11 mouse cellular contexts compared by ENCODE assay signal in genomic region chr5:97641646-97642045, GRCm38 (mm10).
DNase-seq lines count a peak whose midpoint lies in the region; TF ChIP-seq lines count a peak whose summit lies in the region.
"Had no signal": no experiment of that assay in that cellular context is flagged by ENCODE, and none has a peak within 500 bp of the region (broad histone marks: within the 10 kb centered on the region; RNA-seq: fewer than 3 reads in every experiment).

No protein-coding gene starts in this region.

- intact Hi-C loops in left cerebral cortex, adult 2 months (cut with DNase I), result loop anchor here (1.0 to 10.0 kb wide), 3 partner anchors 211 to 543 kb away; no protein-coding TSS in a partner anchor

- DNase-seq in cerebellum, postnatal 10 days, result peak; percentile 62 to 73
- DNase-seq in frontal cortex, postnatal 14 days (ENCODE audit: low spot score in 2 of 2), result peak; percentile 50 to 52
- DNase-seq in left cerebral cortex, adult 2 months (ENCODE audit: extremely low spot score in 1 of 2, low spot score in 2 of 2), result peak; percentile 23 to 64
- DNase-seq in right cerebral cortex, postnatal 4 days, result peak; percentile 75
- no peak for DNase-seq in ovary, postnatal 14 days (ENCODE audit: low spot score)
- no peak for DNase-seq in adrenal gland, adult 2 months
- DNase-seq in T-cell, adult 2 months (ENCODE audit: low spot score), result no peak
- DNase-seq: kidney, postnatal 36 days had no signal

- TF ChIP-seq CTCF in left cerebral cortex, adult 2 months (IDR thresholded peaks at IDR 0.05), result no peak

- H3K27ac ChIP-seq in left cerebral cortex, adult 2 months, result peak overlapping the region; percentile 77
- H3K27ac ChIP-seq: hindbrain, postnatal 0 days; liver, embryonic 15.5 days had no signal

- H3K4me3 ChIP-seq in left cerebral cortex, adult 2 months, result peak overlapping the region; percentile 27; the same call in 1 of the 2 replicates
- H3K4me3 ChIP-seq: heart, embryonic 12.5 days; liver, embryonic 15.5 days had no signal

Comparison
In these comparisons a context has a peak if more than half of its experiments do, and no peak if none do; other contexts are left out.
1. DNase-seq: peak in cerebellum, postnatal 10 days (2 of 2), frontal cortex, postnatal 14 days (2 of 2), left cerebral cortex, adult 2 months (2 of 2) and right cerebral cortex, postnatal 4 days (single experiment); none in ovary, postnatal 14 days (single experiment), adrenal gland, adult 2 months (single experiment) and T-cell, adult 2 months (single experiment).